Mouse (Mus musculus) frontal cortex, postnatal 36 days (tissue): Measurements from ENCODE around the gene Hic1.

Experiments
- DNase-seq, 2 experiments: peaks; one replicate each; pipeline ENCODE4 v3.0.0; 2022; ENCODE audit warnings: low spot score in 2 of 2

The Hic1 gene

GRCm38 (mm10) chr11:75119298-75119697, 50.0 kb downstream of the Hic1 start:
- DNase-seq: peak; percentile 62 to 63

- DNase-seq: peak; percentile 21 to 47
Observed at GRCm38 (mm10) chr11:75118141-75118540, 51.2 kb downstream of the Hic1 start.

GRCm38 (mm10) chr11:75116379-75116778, 52.9 kb downstream of the Hic1 start:
- DNase-seq: peak in 1 of 2 experiments; percentile 37
